Mouse (Mus musculus) liver, adult 2 months (tissue): ENCODE results near the gene Psma3. TPM values are rescaled to one million over a fixed set of nuclear protein-coding genes. Genes with fewer than 3 reads are reported as not detected.
A peak's percentile ranks its signal among the peaks of the same experiment; 100 is the strongest.

Source experiments
- DNase-seq: peaks from one replicate; pipeline ENCODE4 v3.0.0-alpha.2; 2011; ENCODE audit warnings: low read depth, low spot score; ENCODE audit errors: extremely low read depth
- H3K27ac ChIP-seq: fragments of 200-500 bp; replicated peaks from 2 replicates; pipeline ENCODE4 v1.5.1; 2012; ENCODE audit warnings: low read depth, mild to moderate bottlenecking, control low read depth, inconsistent platforms, low read length; ENCODE audit not compliant: insufficient read depth
- H3K27me3 ChIP-seq: fragments of 200-500 bp; 2 replicates; pipeline ENCODE4 v1.6.1; 2012; ENCODE audit warnings: mild to moderate bottlenecking, moderate library complexity, low read length, inconsistent platforms; ENCODE audit not compliant: control insufficient read depth, insufficient read depth
- H3K36me3 ChIP-seq: fragments of 200-500 bp; 2 replicates; pipeline ENCODE4 v1.6.1; 2012; ENCODE audit warnings: low read length, inconsistent platforms; ENCODE audit not compliant: control insufficient read depth, insufficient read depth
- H3K4me1 ChIP-seq: fragments of 200-500 bp; 2 replicates; pipeline ENCODE4 v1.6.1; 2011; ENCODE audit warnings: low read length; ENCODE audit not compliant: control insufficient read depth, insufficient read depth
- H3K4me3 ChIP-seq: fragments of 200-500 bp; 2 replicates; pipeline ENCODE4 v1.5.1; 2011; ENCODE audit warnings: low read depth, mild to moderate bottlenecking, control low read depth, low read length, moderate library complexity; ENCODE audit not compliant: insufficient read depth
- H3K79me2 ChIP-seq: fragments of 200-500 bp; 2 replicates; pipeline ENCODE4 v1.6.1; 2012; ENCODE audit warnings: inconsistent platforms, mild to moderate bottlenecking, low read length, moderate library complexity; ENCODE audit not compliant: control insufficient read depth, insufficient read depth
- H3K9ac ChIP-seq: fragments of 200-500 bp; 2 replicates; pipeline ENCODE4 v1.6.1; 2012; ENCODE audit warnings: low read depth, mild to moderate bottlenecking, control low read depth, inconsistent platforms, low read length
- CTCF ChIP-seq: fragments of 200-500 bp; IDR thresholded peaks from 2 replicates; pipeline ENCODE4 v1.5.1; 2011; ENCODE audit warnings: low read depth, low read length, control low read depth
- POLR2A ChIP-seq: fragments of 200-500 bp; IDR thresholded peaks from 2 replicates; pipeline ENCODE4 v1.6.1; 2011; ENCODE audit warnings: low read length, control low read depth; ENCODE audit not compliant: insufficient read depth; ENCODE audit errors: extremely low read depth
- WGBS: fragments of 180-500 bp; shearing (Covaris S2); methylation state at CpG from one replicate; pipeline ENCODE4 v1.1.7; 2018; 5-methylcytosine and 5-hydroxymethylcytosine counted together
- polyA plus RNA-seq: library from polyadenylated mRNA; depleted of rRNA; stranded (reverse); fragments of >200 nt; gene quantifications from 2 replicates; pipeline ENCODE4 v1.2.3, GENCODE M21; 2012
- total RNA-seq: library from RNA; depleted of rRNA; stranded (reverse); fragments of >200 nt; gene quantifications from 2 replicates; pipeline ENCODE4 v1.2.3, GENCODE M21; 2014

Psma3 gene
- total and polyA plus RNA-seq, 2 experiments: 27.7 to 240 TPM

- TF ChIP-seq CTCF (peak; percentile 69; the same call in 1 of the 2 replicates), POLR2A (no peak)
- Histone ChIP-seq H3K9ac (no peak overlapping the region), H3K4me1 (peaks cover 2% of the 10 kb centered on the region), H3K27ac (no peak overlapping the region), H3K27me3 (no peaks in the 10 kb centered on the region), H3K79me2 (peaks cover under 1% of the 10 kb centered on the region; the same call in 1 of the 2 replicates), H3K36me3 (no peaks in the 10 kb centered on the region), H3K4me3 (peak overlapping the region; percentile 36)
- 5% methylated on average over 17 of the region's 17 CpGs for WGBS
- DNase-seq: peak; percentile 82
These were observed 4.8 kb upstream of the Psma3 start for GRCm38 (mm10) chr12:70969485-70970184.

DNA sequence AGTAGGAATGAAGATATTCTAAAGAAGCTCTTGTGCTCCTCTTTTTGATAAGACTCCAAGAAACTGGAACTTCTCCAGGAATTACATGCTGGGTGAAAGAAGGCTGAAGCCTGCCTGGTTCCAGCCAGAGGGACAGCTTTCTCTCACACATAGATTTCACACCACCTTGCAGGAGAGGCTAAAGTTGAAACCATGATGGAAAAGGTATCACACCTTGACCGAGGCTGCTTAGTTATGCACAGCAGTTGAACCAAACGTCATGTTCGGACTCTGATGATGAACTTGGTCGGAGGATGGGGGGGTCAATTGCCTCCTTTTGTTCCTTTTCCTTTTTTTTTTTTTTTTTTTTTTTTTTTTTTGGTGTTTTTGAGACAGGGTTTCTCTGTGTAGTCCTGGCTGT, 590 bp upstream of the Psma3 start:
- TF ChIP-seq CTCF: no peak
- TF ChIP-seq POLR2A: no peak
- no peak overlapping the region for H3K4me3 ChIP-seq

GRCm38 (mm10) chr12:70975406-70975805, 985 bp downstream of the Psma3 start:
- Histone ChIP-seq H3K27ac (peak overlapping the region; percentile 82), H3K9ac (peak overlapping the region; percentile 83), H3K27me3 (no peaks in the 10 kb centered on the region), H3K4me1 (peaks cover 22% of the 10 kb centered on the region), H3K4me3 (peak overlapping the region; percentile 70), H3K36me3 (peaks cover 13% of the 10 kb centered on the region), H3K79me2 (peaks cover 24% of the 10 kb centered on the region; the same call in 1 of the 2 replicates)
- no peak for TF ChIP-seq POLR2A
- no peak for TF ChIP-seq CTCF
- 4% methylated on average over 10 of the region's 10 CpGs for WGBS
- DNase-seq: no peak

More for the DNA sequence above, 590 bp upstream of the Psma3 start:
- Histone ChIP-seq H3K36me3 (no peaks in the 10 kb centered on the region), H3K27me3 (no peaks in the 10 kb centered on the region), H3K4me1 (peaks cover 14% of the 10 kb centered on the region), H3K27ac (no peak overlapping the region), H3K9ac (no peak overlapping the region), H3K79me2 (peaks cover 18% of the 10 kb centered on the region; the same call in 1 of the 2 replicates)
- WGBS: 75% methylated on average over 4 of the region's 4 CpGs
- DNase-seq: no peak

GRCm38 (mm10) chr12:70975891-70976290, 1.5 kb downstream of the Psma3 start:
- Histone ChIP-seq H3K27me3 (no peaks in the 10 kb centered on the region), H3K36me3 (peaks cover 13% of the 10 kb centered on the region), H3K27ac (no peak overlapping the region), H3K9ac (peak overlapping the region; percentile 21; the same call in 1 of the 2 replicates), H3K79me2 (peaks cover 28% of the 10 kb centered on the region; the same call in 1 of the 2 replicates), H3K4me1 (peaks cover 22% of the 10 kb centered on the region), H3K4me3 (peak overlapping the region; percentile 70; the same call in 1 of the 2 replicates)
- TF ChIP-seq POLR2A (no peak), CTCF (no peak)
- DNase-seq: no peak
- WGBS: 27% methylated on average over 3 of the region's 3 CpGs

DNA sequence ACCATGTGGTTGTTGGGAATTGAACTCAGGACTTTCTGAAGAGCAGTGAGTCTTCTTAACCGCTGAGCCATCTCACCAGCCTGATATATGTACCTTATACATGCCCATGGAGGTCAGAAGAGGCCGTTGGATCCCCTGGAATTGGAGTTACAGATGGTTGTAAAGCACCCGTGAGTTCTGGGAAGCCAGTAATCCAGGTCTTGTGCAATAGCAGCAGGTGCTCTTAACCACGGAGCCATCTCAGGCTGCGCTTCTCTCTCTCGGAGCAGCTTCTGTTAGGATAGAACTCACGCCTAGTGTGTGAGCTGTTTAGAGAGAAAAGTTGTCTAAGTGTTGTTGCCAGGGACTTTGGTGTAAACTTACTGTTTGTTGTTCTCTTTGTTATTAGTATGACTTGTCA, 3.9 kb downstream of the Psma3 start:
- TF ChIP-seq CTCF: no peak
- no peak for TF ChIP-seq POLR2A
- Histone ChIP-seq H3K27me3 (no peaks in the 10 kb centered on the region), H3K36me3 (peaks cover 20% of the 10 kb centered on the region), H3K4me3 (no peak overlapping the region), H3K79me2 (peaks cover 40% of the 10 kb centered on the region), H3K9ac (no peak overlapping the region), H3K4me1 (peaks cover 22% of the 10 kb centered on the region), H3K27ac (0 out of 2 replicates have a peak overlapping the region, but pooled peaks have one; percentile 27)
- WGBS: 23% methylated on average over 7 of the region's 7 CpGs
- peak; percentile 65 for DNase-seq
